Comparison of ENCODE assay signal across 1 mouse cellular context in the genomic region with DNA sequence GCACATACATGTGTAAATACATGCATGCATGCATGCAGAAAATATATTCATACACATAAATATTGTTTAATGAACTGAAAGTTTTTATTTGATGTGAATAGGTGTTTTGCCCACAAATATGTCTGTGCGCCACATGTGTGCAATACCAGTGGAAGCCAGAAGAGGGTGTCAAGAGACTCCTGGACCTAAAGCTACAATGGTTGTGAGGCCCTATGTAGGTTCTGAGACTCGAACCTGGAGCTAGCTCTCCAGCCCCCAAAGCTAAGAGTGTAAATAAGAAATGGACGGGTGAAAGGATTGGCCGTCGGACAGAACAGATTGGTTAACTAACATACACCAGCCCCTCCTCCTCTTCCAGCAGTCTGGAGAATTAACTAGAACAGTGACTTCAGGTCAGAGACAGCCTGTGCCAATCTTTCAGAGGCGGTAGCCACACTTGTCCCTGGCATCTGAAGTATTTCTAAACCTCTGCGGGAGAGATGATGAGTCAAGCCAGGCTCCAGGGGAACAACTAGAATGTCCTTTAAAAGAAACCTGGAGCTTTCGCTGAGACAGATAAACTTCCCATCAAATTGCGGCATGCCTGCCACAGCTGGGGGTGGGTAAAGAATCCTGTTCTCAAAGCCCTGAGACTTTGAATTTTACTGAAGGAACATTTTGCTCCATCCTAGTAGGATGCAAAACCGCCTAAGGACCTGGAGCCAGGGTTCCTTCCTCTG.
TF ChIP-seq lines count a peak whose summit lies in the region.

No protein-coding gene starts in this region.

TF ChIP-seq in CH12.LX, 34 proteins besides CTCF, POLR2A, EP300 and RAD21:
- TF ChIP-seq SMC3 (IDR thresholded peaks at IDR 0.05; ENCODE audit: low read depth, low read length) (peak; percentile 43), ZMIZ1 (IDR thresholded peaks at IDR 0.05; ENCODE audit: low read depth, low read length) (no peak), CHD2 (IDR thresholded peaks at IDR 0.05; ENCODE audit: low read length) (no peak), TBP (conservative IDR thresholded peaks at IDR 0.05; ENCODE audit: low read depth, low read length) (no peak), MAX (IDR thresholded peaks at IDR 0.05; ENCODE audit: low read length) (no peak)
TF ChIP-seq in CH12.LX: peak in this region for 1.
